Comparison of ENCODE assay signal across 30 mouse cellular contexts in the genomic region with DNA sequence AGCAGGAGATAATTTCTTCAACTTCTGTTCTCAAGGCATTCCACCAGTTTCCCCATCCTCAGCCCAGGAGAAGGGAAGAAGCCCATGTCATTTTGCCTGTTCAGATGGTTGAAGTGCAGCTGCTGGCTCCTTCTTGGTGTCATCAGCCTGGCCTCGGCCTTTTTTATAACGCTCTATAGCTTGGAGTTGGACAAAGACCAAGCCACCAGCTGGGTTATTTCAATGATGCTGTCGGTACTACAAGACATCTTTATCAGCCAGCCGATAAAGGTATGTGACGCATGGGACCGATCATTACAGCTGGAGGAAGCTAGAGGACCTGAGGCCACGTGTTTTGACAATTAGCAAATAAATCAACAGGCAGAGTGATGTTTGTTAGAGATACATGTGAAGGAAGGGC. TPM values are rescaled to one million over a fixed set of nuclear protein-coding genes. Genes with fewer than 3 reads are reported as not detected.
"Had no signal": no experiment of that assay in that cellular context is flagged by ENCODE, and none has a peak within 500 bp of the region (broad histone marks: within the 10 kb centered on the region; RNA-seq: fewer than 3 reads in every experiment).

No protein-coding gene starts in this region.

- H3K4me1 ChIP-seq: embryonic facial prominence, embryonic 10.5 days; embryonic facial prominence, embryonic 12.5 days; forebrain, embryonic 10.5 days; forebrain, embryonic 12.5 days; forebrain, embryonic 13.5 days; forebrain, embryonic 15.5 days had no signal

- H3K4me3 ChIP-seq: embryonic facial prominence, embryonic 10.5 days; embryonic facial prominence, embryonic 12.5 days; embryonic facial prominence, embryonic 13.5 days; embryonic facial prominence, embryonic 15.5 days; erythroblast, embryonic 14.5 days; forebrain, embryonic 10.5 days; forebrain, embryonic 12.5 days; forebrain, embryonic 13.5 days; forebrain, embryonic 15.5 days; gastrocnemius, adult 2 months had no signal

- DNase-seq: cerebellum, adult 18-20 months; cerebellum, adult 2 months; cerebellum, adult 8-10 months; cerebellum, adult 9-10 months; cerebellum, adult 9-11 months; cerebellum, postnatal 10 days; cerebellum, postnatal 14 days; cerebellum, postnatal 25 days; cerebellum, postnatal 36 days; embryo, embryonic 11 days; forebrain, postnatal 0 days; gastrocnemius, adult 2 months; gastrocnemius, postnatal 10 days; gastrocnemius, postnatal 14 days; gastrocnemius, postnatal 25 days; gastrocnemius, postnatal 36 days; heart, adult 18-20 months had no signal

- H3K9ac ChIP-seq: embryonic facial prominence, embryonic 12.5 days; embryonic facial prominence, embryonic 13.5 days; embryonic facial prominence, embryonic 15.5 days; forebrain, embryonic 12.5 days; forebrain, embryonic 13.5 days; forebrain, embryonic 15.5 days; forebrain, postnatal 0 days had no signal

- H3K4me2 ChIP-seq: embryonic facial prominence, embryonic 12.5 days; embryonic facial prominence, embryonic 13.5 days; embryonic facial prominence, embryonic 15.5 days; forebrain, embryonic 12.5 days; forebrain, embryonic 13.5 days; forebrain, embryonic 15.5 days had no signal

- H3K9me3 ChIP-seq: embryonic facial prominence, embryonic 10.5 days; embryonic facial prominence, embryonic 12.5 days; embryonic facial prominence, embryonic 13.5 days; embryonic facial prominence, embryonic 15.5 days; forebrain, embryonic 10.5 days; forebrain, embryonic 12.5 days; forebrain, embryonic 13.5 days; forebrain, embryonic 15.5 days had no signal

- H3K27me3 ChIP-seq: embryonic facial prominence, embryonic 12.5 days; embryonic facial prominence, embryonic 13.5 days; embryonic facial prominence, embryonic 15.5 days; forebrain, embryonic 12.5 days; forebrain, embryonic 13.5 days; forebrain, embryonic 15.5 days had no signal

- H3K36me3 ChIP-seq: embryonic facial prominence, embryonic 10.5 days; embryonic facial prominence, embryonic 12.5 days; embryonic facial prominence, embryonic 13.5 days; embryonic facial prominence, embryonic 15.5 days; forebrain, embryonic 10.5 days; forebrain, embryonic 12.5 days; forebrain, embryonic 15.5 days had no signal

- ATAC-seq: forebrain, embryonic 13.5 days; forebrain, embryonic 14.5 days; forebrain, embryonic 15.5 days; forebrain, embryonic 16.5 days; forebrain, postnatal 0 days had no signal

- H3K27ac ChIP-seq: embryonic facial prominence, embryonic 10.5 days; embryonic facial prominence, embryonic 12.5 days; embryonic facial prominence, embryonic 13.5 days; embryonic facial prominence, embryonic 15.5 days; forebrain, embryonic 10.5 days; forebrain, embryonic 12.5 days; forebrain, embryonic 13.5 days; forebrain, embryonic 15.5 days; gastrocnemius, adult 2 months had no signal

RNA-seq across cellular contexts. Expression of gene Pkd1l3, which starts 34.2 kb away (rescaled TPM):
- total RNA-seq: gastrocnemius, postnatal 25 days; gastrocnemius, postnatal 4 days had no signal
- polyA plus RNA-seq: embryonic facial prominence, embryonic 14.5 days; forebrain, embryonic 14.5 days had no signal
